Mouse (Mus musculus) left cerebral cortex, postnatal 25 days (tissue): ENCODE data around the gene Atrnl1. TPM values are rescaled to one million over a fixed set of nuclear protein-coding genes. Genes with fewer than 3 reads are reported as not detected.
A peak's percentile ranks its signal among the peaks of the same experiment; 100 is the strongest.

Source experiments
- DNase-seq, 2 experiments: peaks; one replicate each; pipeline ENCODE4 v3.0.0; 2022; ENCODE audit warnings: low spot score in 2 of 2, mixed read lengths in 1 of 2
- intact Hi-C: fragments of 180-260 bp; cut with DNase I; formaldehyde crosslinking; loops from one replicate; pipeline ENCODE4 v1.15.1; 2025
- total RNA-seq, 2 experiments: library from RNA; stranded (reverse); gene quantifications; 2 replicates each; pipeline ENCODE4 v1.2.3; 2021

The Atrnl1 gene
- total RNA-seq, 2 experiments from 2014 or later, result 98.2 to 100 TPM

DNA sequence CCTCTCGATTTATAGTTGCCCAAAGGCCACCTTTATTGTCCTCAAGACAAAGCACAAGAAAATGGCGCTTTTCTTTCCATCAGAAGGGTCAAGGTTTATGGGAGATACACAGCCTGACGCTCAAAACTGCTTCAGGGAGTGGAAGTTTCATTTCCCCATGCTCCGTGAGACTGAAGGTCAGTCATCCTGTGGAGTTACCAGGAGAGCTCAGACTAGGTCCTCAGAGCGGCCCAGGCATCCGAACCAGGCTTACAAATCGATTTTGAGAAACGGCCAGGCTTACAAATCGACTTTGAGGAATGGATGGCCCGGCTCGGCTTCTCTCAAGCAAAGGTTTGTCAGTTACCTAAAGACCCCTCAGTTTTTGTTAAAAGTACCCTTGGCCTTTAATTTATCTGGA is 508.0 kb downstream of the Atrnl1 start:
- intact Hi-C loops, result no loop called here

DNA sequence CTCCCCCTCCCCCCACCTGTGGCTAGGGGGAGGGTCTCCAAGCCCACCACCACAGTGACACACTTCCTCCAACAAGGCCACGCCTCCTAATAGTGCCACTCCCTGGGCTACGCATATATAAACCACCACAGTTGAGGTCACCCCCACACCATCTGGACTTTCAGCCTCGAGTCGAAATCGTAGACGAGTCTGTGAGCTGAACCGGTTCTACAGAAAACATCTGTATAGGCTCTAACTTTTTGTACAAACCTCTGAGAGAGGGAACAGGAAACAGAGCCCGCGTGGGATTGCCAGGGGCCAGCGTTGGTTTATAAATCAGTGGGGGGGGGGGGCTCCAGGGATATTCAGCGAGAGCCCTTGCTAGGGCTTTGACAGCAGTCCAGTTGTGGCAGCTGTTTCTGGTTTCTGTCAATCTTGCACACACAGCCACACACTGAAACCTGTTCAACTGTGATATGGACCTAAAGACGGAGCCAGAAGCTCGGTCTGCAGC is 508.9 kb downstream of the Atrnl1 start:
- intact Hi-C loops, result no loop called here

More for the DNA sequence above, 508.0 kb downstream of the Atrnl1 start:
- DNase-seq, result no peak

DNA sequence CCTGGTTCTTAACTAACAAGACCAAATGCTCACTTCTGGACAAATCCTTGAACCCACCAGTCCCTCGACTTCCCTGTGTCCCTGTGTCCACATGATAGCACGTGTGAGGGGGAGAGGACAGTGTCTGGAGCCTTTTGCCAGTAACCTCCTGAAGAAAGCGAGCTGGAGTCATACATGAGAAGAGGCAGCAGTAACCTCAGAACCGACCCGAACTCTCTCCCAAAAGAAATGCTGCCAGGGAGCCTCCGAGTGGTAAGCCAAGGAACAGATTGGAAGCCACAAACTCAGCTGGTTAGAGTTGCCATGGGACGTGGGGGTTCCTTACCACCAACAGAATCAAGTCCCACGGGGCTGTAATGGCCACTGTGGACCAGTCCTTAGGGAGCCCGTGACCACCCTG is 509.8 kb downstream of the Atrnl1 start:
- no peak for DNase-seq
- intact Hi-C loops, result no loop called here

More for the DNA sequence above, 508.9 kb downstream of the Atrnl1 start:
- no peak for DNase-seq

DNA sequence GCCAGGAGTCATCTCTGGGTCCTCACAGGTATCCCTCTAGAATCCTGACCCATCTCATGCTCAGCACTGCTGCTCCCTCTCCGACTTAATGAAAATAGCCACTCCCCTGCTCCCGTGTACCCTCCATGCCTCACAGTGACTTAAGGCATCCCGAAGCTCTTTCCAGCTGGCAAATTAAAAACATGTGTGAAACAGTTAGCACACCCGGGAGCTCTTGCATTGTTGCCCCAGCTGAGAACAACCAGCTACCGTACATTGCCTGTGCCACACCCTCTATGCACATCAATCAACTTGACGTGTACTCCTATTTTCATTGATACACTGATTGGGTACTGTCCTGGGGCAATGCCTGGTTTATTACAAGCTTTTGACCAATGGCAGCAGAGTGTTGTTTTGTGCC is 510.8 kb downstream of the Atrnl1 start:
- no peak for DNase-seq
- intact Hi-C loops, result no loop called here

- no peak for DNase-seq
- intact Hi-C loops, result no loop called here
Observed at GRCm38 (mm10) chr19:58123620-58124019, 512.8 kb downstream of the Atrnl1 start.

DNA sequence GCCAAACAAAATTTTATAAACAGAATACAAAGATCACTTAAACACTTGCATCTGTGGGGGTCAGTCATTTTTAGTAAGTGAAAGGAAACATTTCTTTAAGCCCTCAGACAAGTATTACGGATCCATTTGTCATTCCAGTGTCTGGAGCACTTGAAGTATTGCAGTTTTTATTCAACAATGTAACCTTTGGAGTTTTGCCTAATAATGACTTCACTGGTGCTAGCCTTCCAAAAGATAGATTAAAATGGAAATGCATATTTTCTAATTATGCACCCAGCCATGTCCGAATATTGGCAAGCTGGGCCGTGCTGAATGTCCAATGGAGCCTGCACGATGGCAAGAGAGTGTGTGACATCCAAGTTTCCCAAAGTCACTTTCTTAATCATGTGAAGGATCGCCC is 513.7 kb downstream of the Atrnl1 start:
- intact Hi-C loops, result no loop called here
- DNase-seq, result no peak

- DNase-seq, result no peak
Observed at GRCm38 (mm10) chr19:58125010-58125409, 514.2 kb downstream of the Atrnl1 start.

GRCm38 (mm10) chr19:58131896-58132295 is 521.1 kb downstream of the Atrnl1 start:
- no peak for DNase-seq
- intact Hi-C loops, result no loop called here

More at GRCm38 (mm10) chr19:58125010-58125409, 514.2 kb downstream of the Atrnl1 start:
- intact Hi-C loops, result no loop called here

DNA sequence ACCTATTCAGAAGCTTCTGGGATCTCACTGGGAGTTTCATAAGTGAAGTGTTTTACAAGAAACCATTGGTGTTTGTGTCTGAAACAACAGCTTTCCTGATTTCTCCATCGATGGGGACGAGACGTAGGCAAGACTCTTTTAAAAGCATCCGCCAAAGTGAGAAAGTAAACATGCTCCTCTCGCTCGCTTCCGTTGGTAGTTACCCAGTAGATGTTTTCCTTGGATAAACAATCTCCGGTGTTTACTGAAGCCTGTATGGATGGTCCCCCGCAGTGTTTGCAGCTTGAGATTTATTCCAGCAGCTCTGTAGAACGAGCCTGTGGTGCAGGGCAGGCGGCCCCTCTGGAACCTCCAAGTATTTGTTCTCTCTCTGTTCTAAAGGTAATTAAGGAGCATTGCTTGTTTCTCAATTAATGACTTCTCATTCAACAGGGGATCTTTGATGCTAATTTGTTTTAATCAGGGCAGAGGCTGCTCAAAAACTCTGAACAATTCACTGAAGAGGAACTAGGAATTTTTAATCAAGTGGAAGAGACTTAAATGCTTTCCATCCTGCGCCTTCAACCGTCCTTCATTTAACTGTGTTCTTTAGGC is 529.5 kb downstream of the Atrnl1 start:
- intact Hi-C loops, result no loop called here
- no peak for DNase-seq

- intact Hi-C loops, result no loop called here
- no peak for DNase-seq
Observed at GRCm38 (mm10) chr19:58143853-58144454, 533.1 kb downstream of the Atrnl1 start.

DNA sequence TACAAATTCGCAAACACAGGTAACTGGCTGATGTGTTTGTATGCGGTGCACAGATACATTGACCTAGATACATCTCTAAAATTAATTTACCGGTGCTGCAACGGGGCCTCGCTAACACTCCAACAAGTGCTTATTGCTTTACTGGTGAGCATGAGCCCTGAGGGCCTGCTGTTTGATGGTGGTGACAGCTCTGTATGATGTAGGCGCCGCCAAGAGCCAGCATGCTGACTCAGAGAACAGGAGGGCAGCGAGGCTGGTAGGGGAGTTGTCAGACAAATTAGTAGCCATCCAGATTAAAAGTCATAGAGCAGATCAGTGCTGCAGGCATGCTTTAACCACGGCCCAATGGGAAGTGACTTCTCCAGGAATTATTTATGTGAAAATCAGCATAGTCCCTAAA is 534.7 kb downstream of the Atrnl1 start:
- DNase-seq, result no peak
- intact Hi-C loops, result no loop called here

GRCm38 (mm10) chr19:58151257-58151656 is 540.4 kb downstream of the Atrnl1 start:
- peak in 1 of 2 experiments; percentile 54 for DNase-seq
- intact Hi-C loops, result no loop called here

- intact Hi-C loops, result no loop called here
- DNase-seq, result no peak
Observed at GRCm38 (mm10) chr19:58161569-58161968, 550.7 kb downstream of the Atrnl1 start.

DNA sequence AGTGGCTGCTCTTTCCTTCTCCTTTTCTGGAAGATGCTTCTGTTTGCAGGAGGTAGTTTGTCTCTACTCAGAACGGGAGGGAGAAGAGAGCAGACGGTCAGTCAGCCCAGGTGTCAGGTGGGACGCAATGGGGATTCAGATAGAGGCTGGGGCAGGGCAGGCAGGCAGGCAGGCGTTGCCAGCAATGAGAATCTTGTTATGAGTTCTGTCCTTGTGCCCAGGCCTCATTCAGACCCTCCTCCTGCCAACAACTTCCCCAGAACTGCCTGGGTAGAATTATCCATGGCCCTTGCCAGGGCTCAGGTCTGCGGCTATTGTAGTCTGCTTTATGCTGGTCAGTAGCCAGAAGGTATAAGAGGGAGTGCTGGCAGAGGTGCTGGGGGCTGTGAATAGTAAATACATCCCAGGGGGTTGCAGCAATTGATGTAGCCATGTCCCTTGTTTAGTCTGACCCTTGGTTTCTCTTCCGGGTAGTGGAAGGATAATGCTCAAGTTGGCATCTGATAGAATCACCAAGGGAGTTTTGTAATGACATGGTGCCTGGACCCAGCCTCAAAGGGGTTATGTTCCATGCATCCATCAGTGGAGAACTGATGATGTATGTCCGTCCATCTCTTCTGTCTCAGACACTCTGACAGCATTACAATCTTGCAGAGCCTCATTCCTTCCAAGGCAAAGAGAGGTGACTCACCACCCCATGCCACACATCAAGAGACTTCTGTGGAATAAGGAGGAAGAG is 554.2 kb downstream of the Atrnl1 start:
- no peak for DNase-seq
- intact Hi-C loops, result no loop called here

- no peak for DNase-seq
- intact Hi-C loops, result no loop called here
Observed at GRCm38 (mm10) chr19:58165635-58166015, 554.8 kb downstream of the Atrnl1 start.

- DNase-seq, result no peak
- intact Hi-C loops, result no loop called here
Observed at GRCm38 (mm10) chr19:58166147-58166546, 555.3 kb downstream of the Atrnl1 start.

GRCm38 (mm10) chr19:58178410-58178809 is 567.6 kb downstream of the Atrnl1 start:
- intact Hi-C loops, result no loop called here
- no peak for DNase-seq

- intact Hi-C loops, result no loop called here
- no peak for DNase-seq
Observed at GRCm38 (mm10) chr19:58180773-58181172, 569.9 kb downstream of the Atrnl1 start.
